Mouse (Mus musculus) lung, embryonic 14.5 days (tissue): ENCODE results near the gene Mast4. TPM values are rescaled to one million over a fixed set of nuclear protein-coding genes. Genes with fewer than 3 reads are reported as not detected.

Experiments
- ATAC-seq: fragments of 200-750 bp; cut with Nextera tagmentation; 2 replicates; pipeline ENCODE4 v1.8.0; 2017; ENCODE audit warnings: mild to moderate bottlenecking, moderate TSS enrichment, moderate library complexity; ENCODE audit not compliant: insufficient read depth
- DNase-seq: peaks from one replicate; pipeline ENCODE4 v3.0.0-alpha.2; 2015
- H3K27ac ChIP-seq: fragments of 300-500 bp; sonication (generic); 2 replicates; pipeline ENCODE4 v1.5.1; 2014; ENCODE audit warnings: low read depth, mild to moderate bottlenecking, moderate library complexity
- H3K27me3 ChIP-seq: fragments of 300-500 bp; sonication (generic); 2 replicates; pipeline ENCODE4 v1.6.1; 2014; ENCODE audit warnings: low read length, control low read depth; ENCODE audit not compliant: insufficient read depth
- H3K36me3 ChIP-seq: fragments of 300-500 bp; sonication (generic); 2 replicates; pipeline ENCODE4 v1.6.1; 2014; ENCODE audit warnings: control low read depth; ENCODE audit not compliant: insufficient read depth
- H3K4me1 ChIP-seq: fragments of 300-500 bp; sonication (generic); 2 replicates; pipeline ENCODE4 v1.6.1; 2014; ENCODE audit warnings: antibody characterized with exemption, control low read depth; ENCODE audit not compliant: insufficient read depth
- H3K4me2 ChIP-seq: fragments of 300-500 bp; sonication (generic); 2 replicates; pipeline ENCODE4 v1.6.1; 2014; ENCODE audit warnings: mild to moderate bottlenecking
- H3K4me3 ChIP-seq: fragments of 300-500 bp; sonication (generic); 2 replicates; pipeline ENCODE4 v1.5.1; 2014; ENCODE audit warnings: low read depth, low read length
- H3K9ac ChIP-seq: fragments of 300-500 bp; sonication (generic); 2 replicates; pipeline ENCODE4 v1.6.1; 2014
- H3K9me3 ChIP-seq: fragments of 300-500 bp; sonication (generic); 2 replicates; pipeline ENCODE4 v1.6.1; 2016; ENCODE audit warnings: low read depth, low read length, control low read depth
- CTCF ChIP-seq: IDR thresholded peaks from 2 replicates; pipeline ENCODE4 v1.5.1; 2016; ENCODE audit warnings: antibody characterized with exemption, low read depth
- WGBS: fragments of 180-500 bp; shearing (Covaris S2); extraction: QIAGEN DNeasy Blood & Tissue Kit; methylation state at CpG from one replicate; pipeline ENCODE4 v1.1.7; 2014; 5-methylcytosine and 5-hydroxymethylcytosine counted together
- polyA plus RNA-seq: library from polyadenylated mRNA; unstranded; fragments of >200 nt; fragmentation: Nextera tagmentation; extraction: Ambion mirVana; gene quantifications from 2 replicates; pipeline ENCODE4 v1.2.1, GENCODE M21; 2014

Mast4 gene
- polyA plus RNA-seq, 1 experiment from 2014 or later = 30.8 TPM

DNA sequence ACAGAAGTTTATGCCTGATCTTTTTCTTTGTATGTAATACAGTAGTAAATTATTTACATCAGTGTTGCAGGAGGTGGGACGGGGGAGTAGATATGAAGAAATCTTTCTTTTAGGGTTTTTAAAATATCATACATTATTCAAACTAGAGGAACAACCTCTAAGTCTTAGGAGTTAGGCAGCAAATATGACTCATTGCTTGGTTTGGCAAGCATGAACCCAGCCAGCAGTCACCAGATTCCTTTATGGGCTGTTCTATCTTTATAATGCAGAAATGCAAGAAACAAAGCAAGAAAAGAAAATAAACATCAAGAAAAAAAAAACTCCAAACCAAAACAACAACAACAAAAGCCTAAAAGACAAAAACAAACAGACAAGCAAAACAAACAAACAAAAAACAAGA, 344.2 kb downstream of the Mast4 start:
- no peaks in the 10 kb centered on the region for H3K36me3 ChIP-seq
- no peak overlapping the region for H3K9ac ChIP-seq
- no peaks in the 10 kb centered on the region for H3K4me1 ChIP-seq
- 65% methylated on average over 1 of the region's 1 CpGs for WGBS
- no peak overlapping the region for H3K4me3 ChIP-seq
- no peak for ATAC-seq
- no peak for TF ChIP-seq CTCF
- H3K27me3 ChIP-seq = no peaks in the 10 kb centered on the region
- DNase-seq = no peak
- H3K9me3 ChIP-seq = no peaks in the 10 kb centered on the region
- no peak overlapping the region for H3K27ac ChIP-seq
- no peak overlapping the region for H3K4me2 ChIP-seq

DNA sequence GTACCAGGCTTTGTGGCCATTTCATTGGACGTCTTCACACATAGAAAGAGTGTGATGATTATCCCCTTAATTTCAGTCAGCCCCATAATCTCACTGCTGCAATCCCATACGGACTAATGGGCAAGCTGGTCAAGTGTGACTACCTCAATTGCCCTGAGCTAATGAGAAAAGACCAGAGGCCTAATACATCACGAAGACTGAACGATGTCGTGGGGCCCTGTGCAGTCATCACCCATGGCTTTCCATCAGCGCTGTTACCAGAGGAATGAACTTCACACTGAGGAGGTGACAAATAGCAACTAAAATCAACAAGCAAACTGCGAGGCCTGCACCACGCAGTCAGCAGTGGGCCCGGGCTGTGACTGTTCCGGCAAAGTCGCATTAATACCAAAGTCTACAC, 344.7 kb downstream of the Mast4 start:
- WGBS = 61% methylated on average over 11 of the region's 11 CpGs
- no peak for ATAC-seq
- Histone ChIP-seq H3K9me3 (no peaks in the 10 kb centered on the region), H3K27me3 (no peaks in the 10 kb centered on the region), H3K4me3 (no peak overlapping the region), H3K4me2 (no peak overlapping the region), H3K4me1 (no peaks in the 10 kb centered on the region), H3K27ac (no peak overlapping the region), H3K9ac (no peak overlapping the region), H3K36me3 (no peaks in the 10 kb centered on the region)
- DNase-seq = no peak
- no peak for TF ChIP-seq CTCF

DNA sequence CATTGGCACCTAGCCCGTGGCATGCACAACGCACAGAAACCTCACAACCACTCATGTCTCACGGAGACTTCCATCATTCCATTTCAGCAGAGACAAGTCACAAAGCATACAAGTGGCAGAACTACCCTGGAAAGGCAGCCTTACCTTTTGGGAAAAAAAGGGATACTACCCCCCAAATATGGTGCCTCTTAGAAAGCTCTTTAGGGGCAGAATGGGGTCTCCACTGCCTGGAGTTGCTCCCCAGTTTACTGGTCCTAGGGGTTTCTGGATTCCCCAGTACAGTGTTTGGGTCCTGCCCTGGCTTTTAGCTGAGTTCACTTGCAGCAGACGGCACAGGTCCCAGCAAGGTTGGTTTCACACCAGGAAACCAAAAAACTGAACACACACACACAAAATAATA, 345.3 kb downstream of the Mast4 start:
- Histone ChIP-seq H3K4me3 (no peak overlapping the region), H3K9ac (no peak overlapping the region), H3K36me3 (no peaks in the 10 kb centered on the region), H3K4me2 (no peak overlapping the region), H3K9me3 (no peaks in the 10 kb centered on the region), H3K27me3 (no peaks in the 10 kb centered on the region), H3K4me1 (no peaks in the 10 kb centered on the region), H3K27ac (no peak overlapping the region)
- TF ChIP-seq CTCF = no peak
- no peak for DNase-seq
- WGBS = 71% methylated on average over 4 of the region's 4 CpGs
- no peak for ATAC-seq

DNA sequence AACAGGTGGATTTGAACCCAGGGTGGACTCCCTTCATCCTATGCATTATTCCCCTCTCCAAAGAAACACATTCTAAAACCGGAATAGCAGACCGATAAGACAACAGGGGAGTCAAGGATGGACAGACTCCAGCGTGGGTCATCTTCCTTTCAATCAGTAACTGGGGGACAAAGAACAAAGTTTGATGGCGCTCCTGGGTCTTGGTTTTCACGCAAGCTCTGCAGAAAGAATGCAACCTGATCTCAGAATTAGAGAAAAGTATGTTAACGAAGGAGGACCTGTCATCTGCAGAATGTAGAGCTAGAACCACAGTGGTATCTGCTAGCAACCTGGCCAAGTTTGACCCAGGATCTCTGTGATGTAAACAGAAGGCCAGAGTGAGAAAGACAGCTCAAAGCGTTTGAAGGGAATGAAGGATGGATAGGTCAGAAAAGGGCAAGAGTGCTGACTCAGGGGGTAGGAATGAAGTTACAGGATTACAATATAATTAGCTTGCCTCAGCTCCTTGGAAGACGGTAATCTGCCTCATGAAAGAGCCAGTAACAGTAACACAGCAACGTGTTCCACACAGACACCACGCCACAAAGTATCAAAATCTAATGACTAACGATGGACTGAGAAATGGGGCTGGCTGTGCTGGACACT, 345.9 kb downstream of the Mast4 start:
- Histone ChIP-seq H3K4me1 (no peaks in the 10 kb centered on the region), H3K9ac (no peak overlapping the region), H3K4me3 (no peak overlapping the region), H3K4me2 (no peak overlapping the region), H3K36me3 (no peaks in the 10 kb centered on the region), H3K27me3 (no peaks in the 10 kb centered on the region), H3K27ac (no peak overlapping the region), H3K9me3 (no peaks in the 10 kb centered on the region)
- no peak for ATAC-seq
- no peak for DNase-seq
- TF ChIP-seq CTCF = no peak
- 51% methylated on average over 11 of the region's 11 CpGs for WGBS

DNA sequence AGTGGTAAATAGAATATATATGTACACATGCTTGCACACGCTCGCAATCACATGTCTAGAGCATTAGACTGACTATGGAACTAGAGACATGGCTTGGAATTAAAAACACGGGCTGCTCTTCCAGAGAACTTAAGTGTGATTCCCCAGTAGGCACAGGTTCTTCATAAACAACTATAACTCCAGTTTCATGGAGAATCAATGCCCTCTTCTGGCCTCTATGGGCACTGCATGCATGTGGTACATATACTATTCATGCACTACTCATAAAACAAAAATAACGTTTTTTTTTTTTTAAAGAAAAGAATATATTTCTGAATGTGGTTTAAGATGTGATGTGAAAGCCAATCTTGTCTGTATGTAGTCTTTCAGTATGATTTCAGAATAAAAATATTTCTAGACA, 349.7 kb downstream of the Mast4 start:
- Histone ChIP-seq H3K36me3 (no peaks in the 10 kb centered on the region), H3K9me3 (no peaks in the 10 kb centered on the region), H3K4me3 (no peak overlapping the region), H3K27me3 (no peaks in the 10 kb centered on the region), H3K9ac (no peak overlapping the region), H3K4me2 (no peak overlapping the region), H3K27ac (no peak overlapping the region), H3K4me1 (no peaks in the 10 kb centered on the region)
- WGBS = 93% methylated on average over 4 of the region's 4 CpGs
- ATAC-seq (no peak), DNase-seq (no peak)
- TF ChIP-seq CTCF = peak; percentile 22; the same call in 1 of the 2 replicates

DNA sequence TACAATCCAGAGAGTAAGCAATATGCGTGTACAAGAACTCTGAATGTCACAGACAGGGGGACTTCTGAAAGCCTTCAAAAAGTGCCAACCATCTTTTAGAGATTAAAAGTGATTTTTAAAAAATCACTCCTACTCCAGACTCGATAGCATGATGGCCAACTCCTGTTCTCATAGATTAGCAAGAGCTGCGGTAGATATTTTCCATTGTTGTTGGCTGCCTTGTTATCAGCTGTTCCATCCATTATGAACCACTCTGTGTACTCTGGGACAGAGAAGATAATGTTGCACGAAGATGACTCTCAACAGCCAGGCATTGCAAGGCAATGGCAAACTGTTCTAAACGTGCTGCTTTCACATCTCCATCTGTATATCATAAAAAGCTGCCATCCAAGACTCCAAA, 360.4 kb downstream of the Mast4 start:
- H3K36me3 ChIP-seq = no peaks in the 10 kb centered on the region
- H3K4me3 ChIP-seq = no peak overlapping the region
- no peaks in the 10 kb centered on the region for H3K9me3 ChIP-seq
- no peak for ATAC-seq
- no peak overlapping the region for H3K4me2 ChIP-seq
- TF ChIP-seq CTCF = no peak
- no peak overlapping the region for H3K9ac ChIP-seq
- H3K27me3 ChIP-seq = no peaks in the 10 kb centered on the region
- H3K27ac ChIP-seq = no peak overlapping the region
- H3K4me1 ChIP-seq = no peaks in the 10 kb centered on the region
- WGBS = 66% methylated on average over 5 of the region's 5 CpGs
- no peak for DNase-seq

DNA sequence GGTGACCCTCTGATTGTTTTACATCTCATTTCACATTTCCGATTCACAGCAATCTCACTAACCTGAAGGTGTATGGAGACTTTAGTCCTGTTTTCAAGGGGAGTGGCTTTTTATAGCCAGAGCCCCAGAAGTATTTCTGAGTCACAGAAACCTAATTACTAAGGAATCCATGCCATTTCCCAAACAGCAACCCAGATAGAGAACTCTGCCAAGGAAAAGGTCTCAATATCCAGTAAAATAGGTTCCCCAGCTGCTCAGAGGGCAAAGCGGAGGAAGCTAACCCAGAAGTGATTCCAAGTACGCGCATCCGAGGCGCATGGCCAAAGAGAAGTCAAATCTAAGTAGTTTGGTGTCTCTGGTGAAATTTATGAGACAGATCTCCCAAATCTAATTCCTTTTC, 370.8 kb downstream of the Mast4 start:
- WGBS = 90% methylated on average over 6 of the region's 6 CpGs
- no peak overlapping the region for H3K27ac ChIP-seq
- TF ChIP-seq CTCF = no peak
- DNase-seq = no peak
- no peak overlapping the region for H3K9ac ChIP-seq
- ATAC-seq = no peak
- H3K9me3 ChIP-seq = no peaks in the 10 kb centered on the region
- H3K4me1 ChIP-seq = no peaks in the 10 kb centered on the region
- no peaks in the 10 kb centered on the region for H3K27me3 ChIP-seq
- H3K4me3 ChIP-seq = no peak overlapping the region
- no peaks in the 10 kb centered on the region for H3K36me3 ChIP-seq
- no peak overlapping the region for H3K4me2 ChIP-seq
